Comparison of ENCODE assay signal across 8 mouse cellular contexts in the genomic region with DNA sequence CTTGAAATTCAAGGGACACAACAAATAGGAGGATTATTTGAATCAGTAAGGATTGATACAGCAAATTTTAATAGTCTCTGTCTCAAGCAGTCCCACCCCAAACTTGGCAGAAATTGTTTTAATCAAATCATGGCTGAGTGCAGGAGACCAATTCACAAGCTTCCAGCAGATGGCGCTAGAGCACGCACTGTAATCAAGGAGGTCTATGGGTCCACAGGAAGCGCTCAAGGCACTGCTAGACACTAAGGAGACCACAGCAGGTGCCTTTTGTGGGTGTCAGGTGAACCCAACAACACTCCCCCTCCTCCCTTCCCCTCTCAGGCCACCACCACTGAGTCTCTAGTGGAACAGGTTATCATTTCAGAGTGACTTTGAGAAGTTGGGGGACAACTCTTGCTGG.
DNase-seq lines count a peak whose midpoint lies in the region; ATAC-seq and TF ChIP-seq lines count a peak whose summit lies in the region.

No protein-coding gene starts in this region.

- no peak overlapping the region for H3K9ac ChIP-seq in intestine, embryonic 14.5 days (ENCODE audit: low read length)
- no peak overlapping the region for H3K9ac ChIP-seq in intestine, embryonic 16.5 days (ENCODE audit: low read depth, low read length)
- H3K9ac ChIP-seq in forebrain, embryonic 16.5 days (replicated peaks; ENCODE audit: low read depth, low read length), result no peak overlapping the region

- TF ChIP-seq POLR2A in thymus, adult 2 months (IDR thresholded peaks at IDR 0.05; ENCODE audit: control insufficient read depth, extremely low read depth, insufficient read depth, low read length, poor library complexity), result no peak

- DNase-seq in intestine, embryonic 14.5 days (ENCODE audit: low spot score), result peak; percentile 90
- DNase-seq in c-Kit-positive CD71-positive TER-119-negative erythroid progenitor cells, embryonic 14.5 days (ENCODE audit: low read depth), result peak; percentile 65
- peak; percentile 62 for DNase-seq in kidney, adult 18-20 months
- DNase-seq in left cerebral cortex, postnatal 4 days, result peak; percentile 81
- DNase-seq in naive thymus-derived CD4-positive, alpha-beta T cell, adult 2 months (ENCODE audit: low read depth), result peak; percentile 43
- peak; percentile 40 for DNase-seq in thymus, adult 2 months

- intact Hi-C loops in left cerebral cortex, postnatal 4 days (cut with DNase I), result loop anchor here (5.0 kb wide), 1 partner anchor 647 kb away; no protein-coding TSS in a partner anchor

- H3K4me1 ChIP-seq in intestine, embryonic 14.5 days (replicated peaks; ENCODE audit: control insufficient read depth, insufficient read depth, low read length), result no peaks in the 10 kb centered on the region
- no peaks in the 10 kb centered on the region for H3K4me1 ChIP-seq in intestine, embryonic 16.5 days (ENCODE audit: control insufficient read depth, insufficient read depth, low read length)
- H3K4me1 ChIP-seq in forebrain, embryonic 16.5 days (replicated peaks; ENCODE audit: control insufficient read depth, insufficient read depth, low read length), result peaks cover 2% of the 10 kb centered on the region
- H3K4me1 ChIP-seq in thymus, adult 2 months (replicated peaks; ENCODE audit: control insufficient read depth, insufficient read depth, low read length), result no peaks in the 10 kb centered on the region

- no peaks in the 10 kb centered on the region for H3K36me3 ChIP-seq in intestine, embryonic 14.5 days (ENCODE audit: control insufficient read depth, insufficient read depth, low read length)
- H3K36me3 ChIP-seq in intestine, embryonic 16.5 days (ENCODE audit: control insufficient read depth, insufficient read depth, low read length), result no peaks in the 10 kb centered on the region
- no peaks in the 10 kb centered on the region for H3K36me3 ChIP-seq in forebrain, embryonic 16.5 days (ENCODE audit: control insufficient read depth, insufficient read depth)
- H3K36me3 ChIP-seq in thymus, adult 2 months (ENCODE audit: control insufficient read depth, insufficient read depth, low read length), result no peaks in the 10 kb centered on the region

- 6% methylated on average over 3 of the region's 3 CpGs for WGBS in intestine, embryonic 14.5 days
- 4% methylated on average over 3 of the region's 3 CpGs for WGBS in intestine, embryonic 16.5 days
- WGBS in forebrain, embryonic 16.5 days, result 0% methylated on average over 3 of the region's 3 CpGs
- WGBS in thymus, adult 2 months, result 5% methylated on average over 3 of the region's 3 CpGs

- H3K27me3 ChIP-seq in intestine, embryonic 14.5 days (replicated peaks; ENCODE audit: control insufficient read depth, insufficient read depth, low read length), result no peaks in the 10 kb centered on the region
- H3K27me3 ChIP-seq in intestine, embryonic 16.5 days (replicated peaks; ENCODE audit: control insufficient read depth, insufficient read depth, low read length), result no peaks in the 10 kb centered on the region
- H3K27me3 ChIP-seq in forebrain, embryonic 16.5 days (replicated peaks; ENCODE audit: control insufficient read depth, insufficient read depth, low read length), result no peaks in the 10 kb centered on the region
- H3K27me3 ChIP-seq in thymus, adult 2 months (ENCODE audit: control insufficient read depth, insufficient read depth, low read length), result no peaks in the 10 kb centered on the region

- no peak overlapping the region for H3K4me3 ChIP-seq in intestine, embryonic 14.5 days (ENCODE audit: low read depth, low read length)
- H3K4me3 ChIP-seq in intestine, embryonic 16.5 days (ENCODE audit: low read length), result no peak overlapping the region
- H3K4me3 ChIP-seq in forebrain, embryonic 16.5 days (replicated peaks; ENCODE audit: low read length), result no peak overlapping the region
- H3K4me3 ChIP-seq in thymus, adult 2 months (ENCODE audit: control insufficient read depth, insufficient read depth, low read length), result no peak overlapping the region

- TF ChIP-seq CTCF in thymus, adult 2 months (IDR thresholded peaks at IDR 0.05; ENCODE audit: borderline replicate concordance, control insufficient read depth, extremely low read depth, insufficient read depth, low read length, poor library complexity), result peak; percentile 43; the same call in 1 of the 2 replicates

- no peak overlapping the region for H3K4me2 ChIP-seq in intestine, embryonic 14.5 days (ENCODE audit: low read length)
- no peak overlapping the region for H3K4me2 ChIP-seq in intestine, embryonic 16.5 days (ENCODE audit: low read depth, low read length)
- H3K4me2 ChIP-seq in forebrain, embryonic 16.5 days (ENCODE audit: low read length), result no peak overlapping the region

- H3K27ac ChIP-seq in intestine, embryonic 14.5 days (ENCODE audit: low read depth), result no peak overlapping the region
- no peak overlapping the region for H3K27ac ChIP-seq in intestine, embryonic 16.5 days (ENCODE audit: low read length)
- H3K27ac ChIP-seq in forebrain, embryonic 16.5 days (ENCODE audit: low read length), result no peak overlapping the region
- H3K27ac ChIP-seq in thymus, adult 2 months (ENCODE audit: control insufficient read depth, insufficient read depth, low read length), result no peak overlapping the region

- peak; percentile 64; the same call in 1 of the 2 replicates for ATAC-seq in intestine, embryonic 14.5 days (replicated peaks; ENCODE audit: low FRiP score, low TSS enrichment, low read depth)
- no peak for ATAC-seq in intestine, embryonic 16.5 days
- peak; percentile 63; the same call in 1 of the 2 replicates for ATAC-seq in forebrain, embryonic 16.5 days

- H3K9me3 ChIP-seq in intestine, embryonic 14.5 days (ENCODE audit: control insufficient read depth, low read length), result no peaks in the 10 kb centered on the region
- no peaks in the 10 kb centered on the region for H3K9me3 ChIP-seq in intestine, embryonic 16.5 days (ENCODE audit: control insufficient read depth, low read length)
- no peaks in the 10 kb centered on the region for H3K9me3 ChIP-seq in forebrain, embryonic 16.5 days (ENCODE audit: control insufficient read depth, low read length)

Comparison
In these comparisons a context has a peak if more than half of its experiments do, and no peak if none do; other contexts are left out.
1. DNase-seq: peak in every context shown above with its lines; median percentile 90 in intestine, embryonic 14.5 days; 81 in left cerebral cortex, postnatal 4 days; 65 in c-Kit-positive CD71-positive TER-119-negative erythroid progenitor cells, embryonic 14.5 days; 62 in kidney, adult 18-20 months; 43 in naive thymus-derived CD4-positive, alpha-beta T cell, adult 2 months; 40 in thymus, adult 2 months.